Mouse (Mus musculus) layer of hippocampus, adult 18-20 months (tissue): ENCODE results near the gene Atp5mpl. TPM values are rescaled to one million over a fixed set of nuclear protein-coding genes. Genes with fewer than 3 reads are reported as not detected.

Source experiments
- DNase-seq, 2 experiments: peaks; one replicate each; pipeline ENCODE4 v3.0.0; 2022; ENCODE audit warnings: low spot score in 2 of 2
- long read RNA-seq: library from polyadenylated mRNA; stranded (forward); transcript quantifications from one replicate; pipeline ENCODE4 v2.0.0, GENCODE M21; 2021
- total RNA-seq, 2 experiments: library from RNA; stranded (reverse); gene quantifications; 2 replicates each; pipeline ENCODE4 v1.2.3; 2021

The Atp5mpl gene
- 100 to 1,000 TPM; 341 to 347 TPM for total RNA-seq
- long read RNA-seq, transcript Atp5mpl-201 (4 exons, 366 nt): major isoform, 120 of 125 reads
- long read RNA-seq, partial matches to known transcripts: 2 of 125 reads
- long read RNA-seq, other reads (novel, unspliced or antisense): 1 of 125 reads

- DNase-seq: peak; percentile 91 to 97
Observed at GRCm38 (mm10) chr12:111966683-111967173, at the start of gene Atp5mpl. Gene Atp5mpl (minus strand): TSS chr12:111966977.

- DNase-seq: no peak
Observed at GRCm38 (mm10) chr12:112016346-112016745, 49.6 kb upstream of the Atp5mpl start.

GRCm38 (mm10) chr12:112013271-112013801, 46.6 kb upstream of the Atp5mpl start:
- no peak for DNase-seq

GRCm38 (mm10) chr12:112012511-112013270, 45.9 kb upstream of the Atp5mpl start:
- no peak for DNase-seq

GRCm38 (mm10) chr12:112001223-112001622, 34.4 kb upstream of the Atp5mpl start:
- peak; percentile 68 to 93 for DNase-seq

GRCm38 (mm10) chr12:111999735-112000134, 33.0 kb upstream of the Atp5mpl start:
- DNase-seq: no peak

- no peak for DNase-seq
Observed at GRCm38 (mm10) chr12:111995161-111995560, 28.4 kb upstream of the Atp5mpl start.

- no peak for DNase-seq
Observed at GRCm38 (mm10) chr12:111992626-111993025, 25.8 kb upstream of the Atp5mpl start.

- DNase-seq: no peak
Observed at GRCm38 (mm10) chr12:111986756-111987155, 20.0 kb upstream of the Atp5mpl start.

- DNase-seq: no peak
Observed at GRCm38 (mm10) chr12:111983165-111983564, 16.4 kb upstream of the Atp5mpl start.

- DNase-seq: no peak
Observed at GRCm38 (mm10) chr12:111981831-111982230, 15.1 kb upstream of the Atp5mpl start.

- DNase-seq: no peak
Observed at GRCm38 (mm10) chr12:111980887-111981367, 14.2 kb upstream of the Atp5mpl start, which contains the start of gene Rd3l. Gene Rd3l (minus strand): TSS chr12:111981317.

- DNase-seq: no peak
Observed at GRCm38 (mm10) chr12:111978274-111978673, 11.5 kb upstream of the Atp5mpl start.

- DNase-seq: no peak
Observed at GRCm38 (mm10) chr12:111977138-111977537, 10.4 kb upstream of the Atp5mpl start.

- no peak for DNase-seq
Observed at GRCm38 (mm10) chr12:111974578-111974977, 7.8 kb upstream of the Atp5mpl start.

- no peak for DNase-seq
Observed at GRCm38 (mm10) chr12:111972504-111972903, 5.7 kb upstream of the Atp5mpl start.

- DNase-seq: no peak
Observed at GRCm38 (mm10) chr12:111971231-111971686, 4.5 kb upstream of the Atp5mpl start, which contains the start of gene Tdrd9. Gene Tdrd9 (plus strand): TSS chr12:111971559.

- DNase-seq: no peak
Observed at GRCm38 (mm10) chr12:111970085-111970484, 3.3 kb upstream of the Atp5mpl start.

- DNase-seq: no peak
Observed at GRCm38 (mm10) chr12:111963339-111963738, 3.4 kb downstream of the Atp5mpl start.

- DNase-seq: peak; percentile 44 to 88
Observed at GRCm38 (mm10) chr12:111958101-111958865, 8.5 kb downstream of the Atp5mpl start.

GRCm38 (mm10) chr12:111956173-111956572, 10.6 kb downstream of the Atp5mpl start:
- DNase-seq: no peak
